Mouse (Mus musculus): ENCODE data around the gene Fgfr2. TPM values are rescaled to one million over a fixed set of nuclear protein-coding genes. Genes with fewer than 3 reads are reported as not detected.

Gene Fgfr2
- total RNA-seq, 1 experiment: 37.5 TPM

- Histone ChIP-seq H3K9ac (ENCODE audit: insufficient read depth, low read depth, low read length, poor library complexity, severe bottlenecking) (no peak overlapping the region), H3K4me1 (ENCODE audit: control insufficient read depth in 2 of 2, insufficient read depth in 2 of 2, low read length in 2 of 2, poor library complexity in 1 of 2) (no peaks in the 10 kb centered on the region), H3K27ac (ENCODE audit: insufficient read depth, low read depth, low read length, poor library complexity, severe bottlenecking) (no peak overlapping the region), H3K4me3 (ENCODE audit: insufficient read depth in 1 of 2, low read depth in 1 of 2, low read length in 2 of 2, poor library complexity in 1 of 2, severe bottlenecking in 1 of 2) (no peak overlapping the region), H3K9me3 (ENCODE audit: control insufficient read depth, insufficient read depth, low read depth, low read length) (no peaks in the 10 kb centered on the region), H3K36me3 (ENCODE audit: control insufficient read depth, insufficient read depth, low read length, poor library complexity, severe bottlenecking) (peaks cover 12% of the 10 kb centered on the region; the same call in 1 of the 2 replicates)
- in situ Hi-C loops (cut with MboI; ENCODE audit: low sequenced_read_pairs in 2 of 2, unreplicated experiment in 2 of 2): no loop called here
- TF ChIP-seq HCFC1 (IDR thresholded peaks at IDR 0.05; ENCODE audit: borderline replicate concordance, insufficient read depth, low read length): no peak
- TF ChIP-seq CHD2 (IDR thresholded peaks at IDR 0.05; ENCODE audit: low read depth, low read length): no peak
- no peak for TF ChIP-seq ZNF384 (IDR thresholded peaks at IDR 0.05; ENCODE audit: low read depth, low read length)
- TF ChIP-seq ZC3H11A (IDR thresholded peaks at IDR 0.05; ENCODE audit: borderline replicate concordance, low read depth, low read length): no peak
- TF ChIP-seq MAFK (IDR thresholded peaks at IDR 0.05; ENCODE audit: insufficient read depth, low read depth, low read length): no peak
- no peak for DNase-seq (ENCODE audit: low read depth, low spot score)
Measured at GRCm38 (mm10) chr7:130898373-130898772, 2224.8 kb downstream of the Fgfr2 start.

- Histone ChIP-seq H3K4me3 (ENCODE audit: insufficient read depth in 1 of 2, low read depth in 1 of 2, low read length in 2 of 2, poor library complexity in 1 of 2, severe bottlenecking in 1 of 2) (no peak overlapping the region), H3K9me3 (ENCODE audit: control insufficient read depth, insufficient read depth, low read depth, low read length) (no peaks in the 10 kb centered on the region), H3K27ac (ENCODE audit: insufficient read depth, low read depth, low read length, poor library complexity, severe bottlenecking) (no peak overlapping the region), H3K4me1 (ENCODE audit: control insufficient read depth in 2 of 2, insufficient read depth in 2 of 2, low read length in 2 of 2, poor library complexity in 1 of 2) (peaks cover 0 to 6% of the 10 kb centered on the region in 2 experiments; a peak in 2 of 4 replicates), H3K36me3 (ENCODE audit: control insufficient read depth, insufficient read depth, low read length, poor library complexity, severe bottlenecking) (peaks cover 19% of the 10 kb centered on the region; the same call in 1 of the 2 replicates), H3K9ac (ENCODE audit: insufficient read depth, low read depth, low read length, poor library complexity, severe bottlenecking) (no peak overlapping the region)
- no peak for DNase-seq (ENCODE audit: low read depth, low spot score)
- no peak for TF ChIP-seq HCFC1 (IDR thresholded peaks at IDR 0.05; ENCODE audit: borderline replicate concordance, insufficient read depth, low read length)
- no peak for TF ChIP-seq MAFK (IDR thresholded peaks at IDR 0.05; ENCODE audit: insufficient read depth, low read depth, low read length)
- no peak for TF ChIP-seq ZNF384 (IDR thresholded peaks at IDR 0.05; ENCODE audit: low read depth, low read length)
- TF ChIP-seq ZC3H11A (IDR thresholded peaks at IDR 0.05; ENCODE audit: borderline replicate concordance, low read depth, low read length): no peak
- TF ChIP-seq CHD2 (IDR thresholded peaks at IDR 0.05; ENCODE audit: low read depth, low read length): no peak
- in situ Hi-C loops (cut with MboI; ENCODE audit: low sequenced_read_pairs in 2 of 2, unreplicated experiment in 2 of 2): no loop called here
Measured at GRCm38 (mm10) chr7:130897201-130897600, 2225.9 kb downstream of the Fgfr2 start.

- no peak for DNase-seq (ENCODE audit: low read depth, low spot score)
- Histone ChIP-seq H3K27ac (ENCODE audit: insufficient read depth, low read depth, low read length, poor library complexity, severe bottlenecking) (no peak overlapping the region), H3K9ac (ENCODE audit: insufficient read depth, low read depth, low read length, poor library complexity, severe bottlenecking) (no peak overlapping the region), H3K4me1 (ENCODE audit: control insufficient read depth in 2 of 2, insufficient read depth in 2 of 2, low read length in 2 of 2, poor library complexity in 1 of 2) (peaks cover 1 to 6% of the 10 kb centered on the region in 2 experiments; a peak in 3 of 4 replicates), H3K36me3 (ENCODE audit: control insufficient read depth, insufficient read depth, low read length, poor library complexity, severe bottlenecking) (peaks cover 19% of the 10 kb centered on the region; the same call in 1 of the 2 replicates), H3K4me3 (ENCODE audit: insufficient read depth in 1 of 2, low read depth in 1 of 2, low read length in 2 of 2, poor library complexity in 1 of 2, severe bottlenecking in 1 of 2) (no peak overlapping the region), H3K9me3 (ENCODE audit: control insufficient read depth, insufficient read depth, low read depth, low read length) (no peaks in the 10 kb centered on the region)
- TF ChIP-seq HCFC1 (IDR thresholded peaks at IDR 0.05; ENCODE audit: borderline replicate concordance, insufficient read depth, low read length) (no peak), MAFK (IDR thresholded peaks at IDR 0.05; ENCODE audit: insufficient read depth, low read depth, low read length) (no peak), ZNF384 (IDR thresholded peaks at IDR 0.05; ENCODE audit: low read depth, low read length) (no peak), CHD2 (IDR thresholded peaks at IDR 0.05; ENCODE audit: low read depth, low read length) (no peak), ZC3H11A (IDR thresholded peaks at IDR 0.05; ENCODE audit: borderline replicate concordance, low read depth, low read length) (no peak)
- in situ Hi-C loops (cut with MboI; ENCODE audit: low sequenced_read_pairs in 2 of 2, unreplicated experiment in 2 of 2): no loop called here
Measured at GRCm38 (mm10) chr7:130896064-130896463, 2227.1 kb downstream of the Fgfr2 start.

GRCm38 (mm10) chr7:130895618-130895945 lies 2227.6 kb downstream of the Fgfr2 start:
- in situ Hi-C loops (cut with MboI; ENCODE audit: low sequenced_read_pairs in 2 of 2, unreplicated experiment in 2 of 2): no loop called here
- H3K9me3 ChIP-seq (ENCODE audit: control insufficient read depth, insufficient read depth, low read depth, low read length): no peaks in the 10 kb centered on the region
- H3K27ac ChIP-seq (ENCODE audit: insufficient read depth, low read depth, low read length, poor library complexity, severe bottlenecking): no peak overlapping the region
- H3K4me1 ChIP-seq (ENCODE audit: control insufficient read depth in 2 of 2, insufficient read depth in 2 of 2, low read length in 2 of 2, poor library complexity in 1 of 2): peaks cover 1 to 6% of the 10 kb centered on the region in 2 experiments; a peak in 3 of 4 replicates
- no peak overlapping the region for H3K4me3 ChIP-seq (ENCODE audit: insufficient read depth in 1 of 2, low read depth in 1 of 2, low read length in 2 of 2, poor library complexity in 1 of 2, severe bottlenecking in 1 of 2)
- no peak for DNase-seq (ENCODE audit: low read depth, low spot score)
- no peak for TF ChIP-seq HCFC1 (IDR thresholded peaks at IDR 0.05; ENCODE audit: borderline replicate concordance, insufficient read depth, low read length)
- no peak for TF ChIP-seq MAFK (IDR thresholded peaks at IDR 0.05; ENCODE audit: insufficient read depth, low read depth, low read length)
- TF ChIP-seq ZC3H11A (IDR thresholded peaks at IDR 0.05; ENCODE audit: borderline replicate concordance, low read depth, low read length): no peak
- TF ChIP-seq ZNF384 (IDR thresholded peaks at IDR 0.05; ENCODE audit: low read depth, low read length): no peak
- TF ChIP-seq CHD2 (IDR thresholded peaks at IDR 0.05; ENCODE audit: low read depth, low read length): no peak
- no peak overlapping the region for H3K9ac ChIP-seq (ENCODE audit: insufficient read depth, low read depth, low read length, poor library complexity, severe bottlenecking)
- peaks cover 16% of the 10 kb centered on the region; the same call in 1 of the 2 replicates for H3K36me3 ChIP-seq (ENCODE audit: control insufficient read depth, insufficient read depth, low read length, poor library complexity, severe bottlenecking)
